Comparison of ENCODE assay signal across 8 mouse cellular contexts in genomic region chr11:102316572-102317297, GRCm38 (mm10). TPM values are rescaled to one million over a fixed set of nuclear protein-coding genes. Genes with fewer than 3 reads are reported as not detected.
DNase-seq lines count a peak whose midpoint lies in the region; ATAC-seq and TF ChIP-seq lines count a peak whose summit lies in the region.

No protein-coding gene starts in this region.

- no peaks in the 10 kb centered on the region for H3K9me3 ChIP-seq in forebrain, embryonic 12.5 days
- H3K9me3 ChIP-seq in heart, postnatal 0 days (replicated peaks; ENCODE audit: control insufficient read depth, low read length): no peaks in the 10 kb centered on the region
- no peaks in the 10 kb centered on the region for H3K9me3 ChIP-seq in neural tube, embryonic 14.5 days (ENCODE audit: control insufficient read depth, low read length)

- peak overlapping the region; percentile 100 for H3K9ac ChIP-seq in forebrain, embryonic 12.5 days
- peak overlapping the region; percentile 97 for H3K9ac ChIP-seq in heart, postnatal 0 days (replicated peaks; ENCODE audit: low read depth, low read length)
- peak overlapping the region; percentile 99 for H3K9ac ChIP-seq in neural tube, embryonic 14.5 days (replicated peaks; ENCODE audit: low read depth, low read length)

- peak overlapping the region; percentile 98 for H3K27ac ChIP-seq in forebrain, embryonic 12.5 days
- peak overlapping the region; percentile 98 for H3K27ac ChIP-seq in heart, postnatal 0 days (ENCODE audit: low read depth)
- H3K27ac ChIP-seq in neural tube, embryonic 14.5 days (ENCODE audit: low read depth, low read length): peak overlapping the region; percentile 93

- H3K27me3 ChIP-seq in forebrain, embryonic 12.5 days: no peaks in the 10 kb centered on the region
- no peaks in the 10 kb centered on the region for H3K27me3 ChIP-seq in heart, postnatal 0 days (ENCODE audit: control insufficient read depth, insufficient read depth, low read length)
- H3K27me3 ChIP-seq in neural tube, embryonic 14.5 days (ENCODE audit: control insufficient read depth, insufficient read depth, low read length): peaks cover 3% of the 10 kb centered on the region; the same call in 1 of the 2 replicates

- peak; percentile 68 to 69 for DNase-seq in CD8-positive naive resting alpha-beta T cell, adult 2 months (ENCODE audit: low read depth in 2 of 2, low spot score in 2 of 2)
- peak; percentile 93 for DNase-seq in c-Kit-positive CD71-positive TER-119-positive erythroid progenitor cells, embryonic 14.5 days (ENCODE audit: low spot score)
- DNase-seq in heart, postnatal 0 days (ENCODE audit: low spot score): peak; percentile 86
- DNase-seq in kidney, postnatal 36 days: peak; percentile 92 to 95
- DNase-seq in lung, adult 18-20 months: peak; percentile 92 to 94
- peak; percentile 78 for DNase-seq in telencephalon, adult 2 months (ENCODE audit: low read depth, low spot score)

- peaks cover 40% of the 10 kb centered on the region for H3K36me3 ChIP-seq in forebrain, embryonic 12.5 days (replicated peaks)
- peaks cover 35% of the 10 kb centered on the region for H3K36me3 ChIP-seq in heart, postnatal 0 days (replicated peaks; ENCODE audit: control insufficient read depth, insufficient read depth, low read length)
- H3K36me3 ChIP-seq in neural tube, embryonic 14.5 days (ENCODE audit: control insufficient read depth, insufficient read depth, low read length): peaks cover 30% of the 10 kb centered on the region; the same call in 1 of the 2 replicates

- peak; percentile 61 for ATAC-seq in forebrain, embryonic 12.5 days (ENCODE audit: low FRiP score)
- peak; percentile 38 for ATAC-seq in heart, postnatal 0 days (ENCODE audit: insufficient read depth, low read depth)
- ATAC-seq in neural tube, embryonic 14.5 days (ENCODE audit: low read depth): peak; percentile 25

- under 1% methylated on average over 55 of the region's 80 CpGs for WGBS in forebrain, embryonic 12.5 days
- WGBS in heart, postnatal 0 days: under 1% methylated on average over 54 of the region's 80 CpGs
- WGBS in neural tube, embryonic 14.5 days: 1% methylated on average over 35 of the region's 80 CpGs

- peak overlapping the region; percentile 89 for H3K4me3 ChIP-seq in forebrain, embryonic 12.5 days (replicated peaks)
- H3K4me3 ChIP-seq in heart, postnatal 0 days (ENCODE audit: low read depth, low read length): peak overlapping the region; percentile 90
- H3K4me3 ChIP-seq in neural tube, embryonic 14.5 days (ENCODE audit: low read depth, low read length): peak overlapping the region; percentile 99

- TF ChIP-seq EP300 in heart, postnatal 0 days (IDR thresholded peaks at IDR 0.05; ENCODE audit: low read depth): peak; percentile 60; the same call in 1 of the 2 replicates

- no peak for TF ChIP-seq CTCF in heart, postnatal 0 days (IDR thresholded peaks at IDR 0.05; ENCODE audit: low read depth)

- peak overlapping the region; percentile 83 for H3K4me2 ChIP-seq in forebrain, embryonic 12.5 days
- H3K4me2 ChIP-seq in heart, postnatal 0 days (ENCODE audit: low read depth, low read length): peak overlapping the region; percentile 84
- peak overlapping the region; percentile 97 for H3K4me2 ChIP-seq in neural tube, embryonic 14.5 days (ENCODE audit: low read depth, low read length)

- H3K4me1 ChIP-seq in forebrain, embryonic 12.5 days: peaks cover 27% of the 10 kb centered on the region
- H3K4me1 ChIP-seq in heart, postnatal 0 days (ENCODE audit: control insufficient read depth, insufficient read depth): peaks cover 5% of the 10 kb centered on the region; the same call in 1 of the 2 replicates
- H3K4me1 ChIP-seq in neural tube, embryonic 14.5 days (ENCODE audit: control insufficient read depth, insufficient read depth, low read length): peaks cover 15% of the 10 kb centered on the region; the same call in 1 of the 2 replicates

RNA-seq across cellular contexts. Expression of gene Ubtf, which starts 2.8 kb away (rescaled TPM):
- polyA plus RNA-seq in forebrain, embryonic 12.5 days (2016; fragmentation: Nextera tagmentation; extraction: Ambion mirVana): 111 and 121 TPM in 2 replicates
- total RNA-seq in heart, postnatal 0 days (2014; rRNA removed; ENCODE audit: low replicate concordance): 30.8 and 34.5 TPM in 2 replicates
- polyA plus RNA-seq in heart, postnatal 0 days (2015; fragmentation: Nextera tagmentation; extraction: Ambion mirVana): 36.5 and 42.5 TPM in 2 replicates
- polyA plus RNA-seq in neural tube, embryonic 14.5 days (2014; fragmentation: Nextera tagmentation; extraction: Ambion mirVana): 70.3 and 81.9 TPM in 2 replicates

RNA-seq across cellular contexts. Expression of gene Atxn7l3, which starts 20.3 kb away (rescaled TPM):
- 22.4 and 22.6 TPM in 2 replicates for polyA plus RNA-seq in forebrain, embryonic 12.5 days (2016; fragmentation: Nextera tagmentation; extraction: Ambion mirVana)
- total RNA-seq in heart, postnatal 0 days (2014; rRNA removed; ENCODE audit: low replicate concordance): 32.5 and 36.2 TPM in 2 replicates
- 5.2 and 5.4 TPM in 2 replicates for polyA plus RNA-seq in heart, postnatal 0 days (2015; fragmentation: Nextera tagmentation; extraction: Ambion mirVana)
- 36.5 and 36.7 TPM in 2 replicates for polyA plus RNA-seq in neural tube, embryonic 14.5 days (2014; fragmentation: Nextera tagmentation; extraction: Ambion mirVana)

RNA-seq across cellular contexts. Expression of gene Tmub2, which starts 32.0 kb away (rescaled TPM):
- polyA plus RNA-seq in forebrain, embryonic 12.5 days (2016; fragmentation: Nextera tagmentation; extraction: Ambion mirVana): 53.9 and 55.9 TPM in 2 replicates
- total RNA-seq in heart, postnatal 0 days (2014; rRNA removed; ENCODE audit: low replicate concordance): 57.4 and 61.7 TPM in 2 replicates
- 29.8 and 30.1 TPM in 2 replicates for polyA plus RNA-seq in heart, postnatal 0 days (2015; fragmentation: Nextera tagmentation; extraction: Ambion mirVana)
- 86.9 and 88.6 TPM in 2 replicates for polyA plus RNA-seq in neural tube, embryonic 14.5 days (2014; fragmentation: Nextera tagmentation; extraction: Ambion mirVana)

RNA-seq across cellular contexts. Expression of gene Asb16, which starts 48.2 kb away (rescaled TPM):
- polyA plus RNA-seq in forebrain, embryonic 12.5 days (2016; fragmentation: Nextera tagmentation; extraction: Ambion mirVana): not detected in 2 replicates
- 0.99 and 1.2 TPM in 2 replicates for total RNA-seq in heart, postnatal 0 days (2014; rRNA removed; ENCODE audit: low replicate concordance)
- 0.07 TPM in 2 replicates for polyA plus RNA-seq in heart, postnatal 0 days (2015; fragmentation: Nextera tagmentation; extraction: Ambion mirVana)
- 0.12 and 0.23 TPM in 2 replicates for polyA plus RNA-seq in neural tube, embryonic 14.5 days (2014; fragmentation: Nextera tagmentation; extraction: Ambion mirVana)

RNA-seq across cellular contexts. Expression of gene Slc4a1, which starts 49.3 kb away (rescaled TPM):
- polyA plus RNA-seq in forebrain, embryonic 12.5 days (2016; fragmentation: Nextera tagmentation; extraction: Ambion mirVana): 21.2 and 25.7 TPM in 2 replicates
- total RNA-seq in heart, postnatal 0 days (2014; rRNA removed; ENCODE audit: low replicate concordance): 1.9 and 7.5 TPM in 2 replicates
- 1.3 and 3.1 TPM in 2 replicates for polyA plus RNA-seq in heart, postnatal 0 days (2015; fragmentation: Nextera tagmentation; extraction: Ambion mirVana)
- polyA plus RNA-seq in neural tube, embryonic 14.5 days (2014; fragmentation: Nextera tagmentation; extraction: Ambion mirVana): 1.6 and 2.4 TPM in 2 replicates

Comparison
In these comparisons a context has a peak if more than half of its experiments do, and no peak if none do; other contexts are left out.
1. Peak in every context shown above with its lines: DNase-seq, ATAC-seq, H3K4me3 ChIP-seq and H3K27ac ChIP-seq.